Mouse (Mus musculus): ENCODE measurements around the gene 1700029J07Rik.

GRCm38 (mm10) chr8:45998228-45998627 lies 23.2 kb upstream of the 1700029J07Rik start:
- TF ChIP-seq CTCF (IDR thresholded peaks at IDR 0.05) (peak; percentile 69), EP300 (IDR thresholded peaks at IDR 0.05; ENCODE audit: insufficient read depth, low read depth, low read length) (no peak), POLR2A (IDR thresholded peaks at IDR 0.05; ENCODE audit: insufficient read depth, low read depth, low read length) (no peak)
